Mouse (Mus musculus) stomach, embryonic 14.5 days (tissue): ENCODE data around the gene Golm1. TPM values are rescaled to one million over a fixed set of nuclear protein-coding genes. Genes with fewer than 3 reads are reported as not detected.
A peak's percentile ranks its signal among the peaks of the same experiment; 100 is the strongest.

Experiments used
- ATAC-seq: fragments of 200-750 bp; cut with Nextera tagmentation; 2 replicates; pipeline ENCODE4 v1.8.0; 2017; ENCODE audit warnings: low read depth, moderate TSS enrichment; ENCODE audit not compliant: insufficient number of reproducible peaks, insufficient read depth, low FRiP score
- H3K27ac ChIP-seq: fragments of 300-500 bp; sonication (generic); 2 replicates; pipeline ENCODE4 v1.5.1; 2014; ENCODE audit warnings: mild to moderate bottlenecking, low read length, moderate library complexity, mixed read lengths
- H3K27me3 ChIP-seq: fragments of 300-500 bp; sonication (generic); 2 replicates; pipeline ENCODE4 v1.6.1; 2014; ENCODE audit warnings: low read length, control low read depth, mixed read lengths; ENCODE audit not compliant: control insufficient read depth, insufficient read depth
- H3K36me3 ChIP-seq: fragments of 300-500 bp; sonication (generic); 2 replicates; pipeline ENCODE4 v1.6.1; 2014; ENCODE audit warnings: mild to moderate bottlenecking, control low read depth, low read length, moderate library complexity, mixed read lengths; ENCODE audit not compliant: control insufficient read depth, insufficient read depth
- H3K4me1 ChIP-seq: fragments of 300-500 bp; sonication (generic); 2 replicates; pipeline ENCODE4 v1.6.1; 2014; ENCODE audit warnings: low read length, control low read depth, mixed read lengths; ENCODE audit not compliant: control insufficient read depth, insufficient read depth
- H3K4me2 ChIP-seq: fragments of 300-500 bp; sonication (generic); replicated peaks from 2 replicates; pipeline ENCODE4 v1.6.1; 2014; ENCODE audit warnings: low read depth, low read length, control low read depth
- H3K4me3 ChIP-seq: fragments of 300-500 bp; sonication (generic); 2 replicates; pipeline ENCODE4 v1.5.1; 2014; ENCODE audit warnings: low read depth, low read length, control low read depth
- H3K9ac ChIP-seq: fragments of 300-500 bp; sonication (generic); replicated peaks from 2 replicates; pipeline ENCODE4 v1.6.1; 2014; ENCODE audit warnings: low read depth, mild to moderate bottlenecking, control low read depth, low read length, moderate library complexity, mixed read lengths
- H3K9me3 ChIP-seq: fragments of 300-500 bp; sonication (generic); 2 replicates; pipeline ENCODE4 v1.6.1; 2016; ENCODE audit warnings: low read depth, low read length, control low read depth; ENCODE audit not compliant: control insufficient read depth
- WGBS: fragments of 180-500 bp; shearing (Covaris S2); extraction: QIAGEN DNeasy Blood & Tissue Kit; methylation state at CpG from one replicate; pipeline ENCODE4 v1.1.7; 2014; 5-methylcytosine and 5-hydroxymethylcytosine counted together
- polyA plus RNA-seq: library from polyadenylated mRNA; unstranded; fragments of >200 nt; fragmentation: Nextera tagmentation; extraction: Ambion mirVana; gene quantifications from 2 replicates; pipeline ENCODE4 v1.2.1, GENCODE M21; 2014

The Golm1 gene
- polyA plus RNA-seq, 1 experiment from 2014 or later, result 95.7 TPM

- H3K27me3 ChIP-seq, result no peaks in the 10 kb centered on the region
- H3K36me3 ChIP-seq, result peaks cover 22% of the 10 kb centered on the region
- H3K9ac ChIP-seq, result no peak overlapping the region
- no peak overlapping the region for H3K4me2 ChIP-seq
- H3K9me3 ChIP-seq, result no peaks in the 10 kb centered on the region
- ATAC-seq, result no peak
- H3K27ac ChIP-seq, result no peak overlapping the region
- H3K4me3 ChIP-seq, result no peak overlapping the region
- peaks cover 13% of the 10 kb centered on the region; the same call in 1 of the 2 replicates for H3K4me1 ChIP-seq
- 84% methylated on average over 4 of the region's 4 CpGs for WGBS
Measured at GRCm38 (mm10) chr13:59589672-59590071, 85.9 kb downstream of the Golm1 start.

GRCm38 (mm10) chr13:59587201-59587600 is 88.4 kb downstream of the Golm1 start:
- WGBS, result 93% methylated on average over 2 of the region's 2 CpGs
- H3K9ac ChIP-seq, result no peak overlapping the region
- H3K4me1 ChIP-seq, result peaks cover 16% of the 10 kb centered on the region; the same call in 1 of the 2 replicates
- no peak overlapping the region for H3K4me3 ChIP-seq
- H3K27me3 ChIP-seq, result no peaks in the 10 kb centered on the region
- H3K27ac ChIP-seq, result no peak overlapping the region
- peaks cover 19% of the 10 kb centered on the region for H3K36me3 ChIP-seq
- no peak for ATAC-seq
- no peaks in the 10 kb centered on the region for H3K9me3 ChIP-seq
- H3K4me2 ChIP-seq, result peak overlapping the region; percentile 70; the same call in 1 of the 2 replicates

GRCm38 (mm10) chr13:59585648-59586005 is 90.0 kb downstream of the Golm1 start:
- WGBS, result under 1% methylated on average over 28 of the region's 28 CpGs
- H3K9me3 ChIP-seq, result no peaks in the 10 kb centered on the region

GRCm38 (mm10) chr13:59584947-59585647 is 90.5 kb downstream of the Golm1 start, which contains the start of the genes Agtpbp1 and Naa35:
Agtpbp1 (minus strand) TSS chr13:59585227.
Naa35 (plus strand) TSS chr13:59585259.
- Histone ChIP-seq H3K4me3 (peak within 1 kb of the TSS; percentile 92), H3K9ac (peak within 1 kb of the TSS; percentile 82), H3K27ac (peak within 1 kb of the TSS; percentile 69), H3K27me3 (no peaks in the 10 kb centered on the region), H3K4me1 (peaks cover 16% of the 10 kb centered on the region; the same call in 1 of the 2 replicates), H3K9me3 (no peaks in the 10 kb centered on the region), H3K4me2 (peak within 1 kb of the TSS; percentile 85), H3K36me3 (peaks cover 11% of the 10 kb centered on the region)
- under 1% methylated on average over 76 of the region's 83 CpGs for WGBS
- peak; percentile 98 for ATAC-seq

More at GRCm38 (mm10) chr13:59585648-59586005, 90.0 kb downstream of the Golm1 start:
- ATAC-seq, result no peak
- Histone ChIP-seq H3K4me2 (peak overlapping the region; percentile 70), H3K4me3 (peak overlapping the region; percentile 92), H3K27me3 (no peaks in the 10 kb centered on the region), H3K4me1 (peaks cover 16% of the 10 kb centered on the region; the same call in 1 of the 2 replicates), H3K36me3 (peaks cover 13% of the 10 kb centered on the region), H3K9ac (peak overlapping the region; percentile 82), H3K27ac (peak overlapping the region; percentile 69)

Other genes starting within 250 kb of the Golm1 start
- 27.6 and 28.8 TPM in 2 replicates for gene Agtpbp1, start 90.6 kb downstream of the Golm1 start, polyA plus RNA-seq
- 82.4 and 99.1 TPM in 2 replicates for gene Naa35, start 90.6 kb downstream of the Golm1 start, polyA plus RNA-seq
- gene 4921517D22Rik, start 18.3 kb upstream of the Golm1 start, polyA plus RNA-seq, result not detected in 2 replicates
- gene Spata31d1a, start 34.5 kb upstream of the Golm1 start, polyA plus RNA-seq, result 0.04 TPM in 1 of 2 replicates, not detected in the other
- gene Spata31d1b, start 36.5 kb upstream of the Golm1 start, polyA plus RNA-seq, result not detected in 2 replicates
- gene Spata31d1d, start 55.9 kb upstream of the Golm1 start, polyA plus RNA-seq, result not detected in 2 replicates
- not detected in 2 replicates for gene 1700014D04Rik, start 70.9 kb upstream of the Golm1 start, polyA plus RNA-seq
- 120 and 121 TPM in 2 replicates for gene Isca1, start 94.0 kb upstream of the Golm1 start, polyA plus RNA-seq
- not detected in 2 replicates for gene Gm49354, start 106.4 kb upstream of the Golm1 start, polyA plus RNA-seq
- 49.4 and 50.0 TPM in 2 replicates for gene Tut7, start 147.3 kb upstream of the Golm1 start, polyA plus RNA-seq